Mouse (Mus musculus) testis, adult 2 months (tissue): ENCODE data around the gene Prkcb.

ENCODE experiments used
- CTCF ChIP-seq: fragments of 200-500 bp; IDR thresholded peaks from 2 replicates; pipeline ENCODE4 v1.5.1; 2012; ENCODE audit warnings: low read depth, mild to moderate bottlenecking, inconsistent platforms, low read length, moderate library complexity; ENCODE audit not compliant: control insufficient read depth, insufficient read depth, insufficient replicate concordance
- POLR2A ChIP-seq: fragments of 200-500 bp; IDR thresholded peaks from 2 replicates; pipeline ENCODE4 v1.6.1; 2012; ENCODE audit warnings: low read depth, mild to moderate bottlenecking, inconsistent platforms, low read length, moderate library complexity; ENCODE audit not compliant: control insufficient read depth

GRCm38 (mm10) chr7:122351816-122352215 is 63.3 kb downstream of the Prkcb start:
- TF ChIP-seq POLR2A (no peak), CTCF (no peak)
